Mouse (Mus musculus) ES-Bruce4 (cell line): Measurements from ENCODE around the gene Mapk8ip1.

ENCODE experiments used
- CTCF ChIP-seq: IDR thresholded peaks from one replicate; pipeline ENCODE4 v1.8.1; 2011; ENCODE audit warnings: low read depth, low read length
- EP300 ChIP-seq: IDR thresholded peaks from 2 replicates; pipeline ENCODE4 v1.6.1; 2011; ENCODE audit warnings: low read depth, low read length; ENCODE audit not compliant: insufficient read depth
- POLR2A ChIP-seq: IDR thresholded peaks from one replicate; pipeline ENCODE4 v1.8.1; 2011; ENCODE audit warnings: low read length; ENCODE audit not compliant: insufficient read depth

DNA sequence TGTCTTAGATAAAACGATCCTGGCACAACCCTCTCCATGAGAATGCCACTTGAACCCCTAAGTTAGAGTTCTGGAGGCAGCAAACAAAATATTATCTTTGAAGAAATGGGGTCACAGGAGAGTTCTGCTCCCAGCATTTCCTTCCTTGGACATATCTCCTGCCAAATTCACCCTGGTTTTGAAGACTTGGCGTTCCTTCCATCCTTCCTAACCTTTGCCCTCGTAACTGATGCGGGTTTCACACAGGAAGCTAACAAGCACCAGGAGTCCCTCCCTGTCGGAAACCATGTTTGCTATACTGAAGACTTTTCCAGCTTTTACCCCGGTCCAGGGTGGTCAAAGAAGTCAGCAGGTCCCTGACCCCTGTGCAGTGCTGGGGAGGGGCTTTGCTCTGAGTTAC lies 46.8 kb downstream of the Mapk8ip1 start:
- TF ChIP-seq POLR2A, result no peak
- TF ChIP-seq EP300, result no peak
- TF ChIP-seq CTCF, result no peak
